Mouse (Mus musculus) hindbrain, postnatal 0 days (tissue): Measurements from ENCODE around the gene Sp140. TPM values are rescaled to one million over a fixed set of nuclear protein-coding genes. Genes with fewer than 3 reads are reported as not detected.
"Not testable (repeated sequence)": the region's sequence is repeated elsewhere in the genome, so short reads cannot be mapped to it uniquely, and the experiment has no call there.

Experiments
- ATAC-seq: fragments of 200-750 bp; cut with Nextera tagmentation; 2 replicates; pipeline ENCODE4 v1.8.0; 2017; ENCODE audit warnings: mild to moderate bottlenecking, moderate TSS enrichment, moderate library complexity
- DNase-seq: peaks from one replicate; pipeline ENCODE4 v3.0.0-alpha.2; 2015; ENCODE audit warnings: low spot score
- H3K27ac ChIP-seq: fragments of 300-500 bp; sonication (generic); 2 replicates; pipeline ENCODE4 v1.5.1; 2014; ENCODE audit warnings: mild to moderate bottlenecking
- H3K27me3 ChIP-seq: fragments of 300-500 bp; sonication (generic); 2 replicates; pipeline ENCODE4 v1.6.1; 2014; ENCODE audit warnings: low read length, mixed read lengths; ENCODE audit not compliant: insufficient read depth
- H3K36me3 ChIP-seq: fragments of 300-500 bp; sonication (generic); 2 replicates; pipeline ENCODE4 v1.6.1; 2014; ENCODE audit warnings: low read length, mixed read lengths; ENCODE audit not compliant: insufficient read depth
- H3K4me1 ChIP-seq: fragments of 300-500 bp; sonication (generic); 2 replicates; pipeline ENCODE4 v1.6.1; 2014; ENCODE audit warnings: antibody characterized with exemption, low read length, mixed read lengths; ENCODE audit not compliant: insufficient read depth
- H3K4me2 ChIP-seq: fragments of 300-500 bp; sonication (generic); 2 replicates; pipeline ENCODE4 v1.6.1; 2014; ENCODE audit warnings: low read depth, mild to moderate bottlenecking, low read length, moderate library complexity, mixed read lengths
- H3K4me3 ChIP-seq: fragments of 300-500 bp; sonication (generic); 2 replicates; pipeline ENCODE4 v1.5.1; 2014; ENCODE audit warnings: low read length
- H3K9ac ChIP-seq: fragments of 300-500 bp; sonication (generic); replicated peaks from 2 replicates; pipeline ENCODE4 v1.6.1; 2014; ENCODE audit warnings: mild to moderate bottlenecking, low read length, moderate library complexity, mixed read lengths
- H3K9me3 ChIP-seq: fragments of 300-500 bp; sonication (generic); 2 replicates; pipeline ENCODE4 v1.6.1; 2016; ENCODE audit warnings: low read length, mixed read lengths
- WGBS: fragments of 180-500 bp; shearing (Covaris S2); extraction: QIAGEN DNeasy Blood & Tissue Kit; methylation state at CpG from one replicate; pipeline ENCODE4 v1.1.7; 2014; 5-methylcytosine and 5-hydroxymethylcytosine counted together
- polyA plus RNA-seq: library from polyadenylated mRNA; unstranded; fragments of >200 nt; fragmentation: Nextera tagmentation; extraction: Ambion mirVana; gene quantifications from 2 replicates; pipeline ENCODE4 v1.2.1, GENCODE M21; 2015
- total RNA-seq: library from RNA; depleted of rRNA; stranded (reverse); fragments of >200 nt; gene quantifications from 2 replicates; pipeline ENCODE4 v1.2.3, GENCODE M21; 2014

The Sp140 gene
- total and polyA plus RNA-seq, 2 experiments from 2014 or later = 0.91 to 4.6 TPM

- H3K27ac ChIP-seq, H3K9ac ChIP-seq, H3K4me3 ChIP-seq, ATAC-seq, H3K9me3 ChIP-seq, H3K4me2 ChIP-seq, DNase-seq, H3K4me1 ChIP-seq, H3K36me3 ChIP-seq, H3K27me3 ChIP-seq: not testable (repeated sequence)
- 61% methylated on average over 4 of the region's 5 CpGs for WGBS
Measured at GRCm38 (mm10) chr1:85617161-85617560, 17.0 kb downstream of the Sp140 start.

- H3K9me3 ChIP-seq, H3K9ac ChIP-seq, H3K27ac ChIP-seq, ATAC-seq, H3K27me3 ChIP-seq, H3K4me2 ChIP-seq, H3K4me1 ChIP-seq, DNase-seq, H3K36me3 ChIP-seq, H3K4me3 ChIP-seq: not testable (repeated sequence)
- WGBS = 74% methylated on average over 1 of the region's 1 CpGs
Measured at GRCm38 (mm10) chr1:85618689-85619088, 18.5 kb downstream of the Sp140 start.

- H3K9me3 ChIP-seq, DNase-seq, H3K27me3 ChIP-seq, H3K4me2 ChIP-seq, H3K4me1 ChIP-seq, H3K27ac ChIP-seq, H3K36me3 ChIP-seq, H3K9ac ChIP-seq, H3K4me3 ChIP-seq, ATAC-seq: not testable (repeated sequence)
- WGBS = 53% methylated on average over 3 of the region's 3 CpGs
Measured at GRCm38 (mm10) chr1:85636936-85637335, 36.8 kb downstream of the Sp140 start.

GRCm38 (mm10) chr1:85638144-85638543 lies 38.0 kb downstream of the Sp140 start:
- H3K4me1 ChIP-seq, H3K4me2 ChIP-seq, H3K9me3 ChIP-seq, H3K36me3 ChIP-seq, H3K4me3 ChIP-seq, H3K27ac ChIP-seq, H3K9ac ChIP-seq, DNase-seq, ATAC-seq, H3K27me3 ChIP-seq: not testable (repeated sequence)
- WGBS = 85% methylated on average over 4 of the region's 4 CpGs

GRCm38 (mm10) chr1:85649881-85650280 lies 49.7 kb downstream of the Sp140 start, which contains the start of gene Sp100:
Sp100 (plus strand) TSS chr1:85649988.
- not testable (repeated sequence) for DNase-seq, H3K27me3 ChIP-seq, H3K27ac ChIP-seq, H3K4me2 ChIP-seq, H3K9ac ChIP-seq, H3K9me3 ChIP-seq, H3K36me3 ChIP-seq, ATAC-seq, H3K4me1 ChIP-seq, H3K4me3 ChIP-seq
- WGBS = 82% methylated on average over 6 of the region's 6 CpGs

GRCm38 (mm10) chr1:85650524-85650923 lies 50.3 kb downstream of the Sp140 start:
- not testable (repeated sequence) for H3K9ac ChIP-seq

DNA sequence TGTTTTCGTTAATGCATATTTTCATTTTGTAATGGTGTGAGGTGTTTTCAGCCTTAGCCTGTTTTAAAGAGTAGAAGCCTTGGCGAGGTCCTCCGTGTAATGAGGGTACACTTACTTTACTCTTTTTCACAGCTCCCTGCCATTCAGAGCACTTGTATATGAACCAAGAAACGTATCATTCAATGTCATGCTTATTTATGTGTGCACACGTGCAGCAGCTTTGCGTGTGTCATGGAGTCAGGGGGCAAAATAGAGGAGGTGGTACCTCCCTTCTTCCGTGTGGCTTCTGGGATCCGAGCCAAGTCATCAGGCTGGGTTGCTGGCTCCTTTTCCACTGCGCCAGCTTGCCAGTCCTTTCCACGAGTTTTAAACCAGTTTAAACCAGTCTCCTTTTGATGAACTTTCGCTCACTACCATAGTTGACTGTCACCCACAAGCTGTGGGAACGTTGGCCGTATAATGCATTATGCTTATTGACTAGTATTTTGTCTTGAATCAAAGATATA lies 51.6 kb downstream of the Sp140 start:
- not testable (repeated sequence) for H3K4me1 ChIP-seq, H3K4me2 ChIP-seq, ATAC-seq, H3K27ac ChIP-seq, H3K36me3 ChIP-seq, H3K27me3 ChIP-seq, H3K9me3 ChIP-seq, H3K9ac ChIP-seq, H3K4me3 ChIP-seq
- DNase-seq = peak; percentile 78
- WGBS = 65% methylated on average over 13 of the region's 13 CpGs

More at GRCm38 (mm10) chr1:85650524-85650923, 50.3 kb downstream of the Sp140 start:
- H3K27ac ChIP-seq, H3K27me3 ChIP-seq, H3K36me3 ChIP-seq, DNase-seq, H3K9me3 ChIP-seq, H3K4me2 ChIP-seq, ATAC-seq, H3K4me3 ChIP-seq, H3K4me1 ChIP-seq: not testable (repeated sequence)
- 78% methylated on average over 3 of the region's 5 CpGs for WGBS

DNA sequence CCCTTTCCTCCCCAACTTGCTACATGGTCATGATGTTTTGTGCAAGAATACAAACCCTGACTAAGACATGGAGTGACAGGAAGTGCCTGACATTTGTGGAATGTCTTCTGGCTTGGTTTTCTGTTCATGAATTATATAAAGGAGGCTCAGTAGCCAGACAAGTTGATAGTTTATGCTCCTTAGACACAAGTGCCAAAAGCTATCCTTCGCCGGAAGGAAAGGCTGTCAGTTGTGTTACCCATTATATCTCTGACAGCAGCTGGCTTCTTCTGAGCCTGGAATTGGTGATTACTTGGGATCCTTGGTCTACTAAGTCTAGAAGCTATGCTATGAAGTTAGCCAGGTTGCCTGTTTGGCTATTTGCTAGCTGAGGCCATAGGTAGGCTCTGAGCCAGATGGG lies 57.0 kb downstream of the Sp140 start:
- H3K36me3 ChIP-seq, H3K4me3 ChIP-seq, H3K9me3 ChIP-seq, ATAC-seq, DNase-seq, H3K4me2 ChIP-seq, H3K4me1 ChIP-seq, H3K27ac ChIP-seq, H3K9ac ChIP-seq, H3K27me3 ChIP-seq: not testable (repeated sequence)
- WGBS = 97% methylated on average over 2 of the region's 2 CpGs
